Mouse (Mus musculus): Measurements from ENCODE around the gene Wdfy1. TPM values are rescaled to one million over a fixed set of nuclear protein-coding genes. Genes with fewer than 3 reads are reported as not detected.

Wdfy1 gene
- polyA plus RNA-seq (2015; fragmentation: Nextera tagmentation; extraction: Ambion mirVana), result 20.8 and 22.7 TPM in 2 replicates

DNA sequence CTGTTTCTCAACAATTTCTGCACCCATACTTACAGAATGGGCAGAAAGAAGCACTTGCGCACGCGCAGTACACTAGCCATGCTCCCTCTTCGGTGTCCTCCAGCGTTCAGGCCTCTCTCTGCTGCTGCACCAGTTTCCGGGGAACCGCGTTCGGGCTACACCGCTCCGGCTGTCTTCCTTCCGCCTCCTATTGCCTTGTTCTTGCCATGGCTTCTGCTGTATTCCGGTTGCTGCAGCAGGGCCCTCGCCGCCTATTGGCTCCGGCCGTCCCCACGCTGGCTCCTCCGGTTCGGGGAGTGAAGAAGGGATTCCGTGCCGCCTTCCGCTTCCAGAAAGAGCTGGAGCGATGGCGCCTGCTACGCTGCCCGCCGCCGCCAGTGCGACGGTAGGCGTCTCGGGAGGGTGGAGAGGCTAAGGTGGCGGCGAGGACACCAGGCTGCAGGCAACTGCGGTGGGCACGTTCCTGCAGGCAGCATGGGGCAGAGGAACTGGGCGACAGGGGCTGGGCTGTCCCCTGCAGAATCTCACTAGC, at the start of gene Wdfy1, which contains the start of gene Mrpl44:
Gene Wdfy1, minus strand, starts transcription at position 217 of the 532 bp plus-strand sequence.
Gene Mrpl44, plus strand, starts transcription at position 92 of the 532 bp plus-strand sequence.

DNA sequence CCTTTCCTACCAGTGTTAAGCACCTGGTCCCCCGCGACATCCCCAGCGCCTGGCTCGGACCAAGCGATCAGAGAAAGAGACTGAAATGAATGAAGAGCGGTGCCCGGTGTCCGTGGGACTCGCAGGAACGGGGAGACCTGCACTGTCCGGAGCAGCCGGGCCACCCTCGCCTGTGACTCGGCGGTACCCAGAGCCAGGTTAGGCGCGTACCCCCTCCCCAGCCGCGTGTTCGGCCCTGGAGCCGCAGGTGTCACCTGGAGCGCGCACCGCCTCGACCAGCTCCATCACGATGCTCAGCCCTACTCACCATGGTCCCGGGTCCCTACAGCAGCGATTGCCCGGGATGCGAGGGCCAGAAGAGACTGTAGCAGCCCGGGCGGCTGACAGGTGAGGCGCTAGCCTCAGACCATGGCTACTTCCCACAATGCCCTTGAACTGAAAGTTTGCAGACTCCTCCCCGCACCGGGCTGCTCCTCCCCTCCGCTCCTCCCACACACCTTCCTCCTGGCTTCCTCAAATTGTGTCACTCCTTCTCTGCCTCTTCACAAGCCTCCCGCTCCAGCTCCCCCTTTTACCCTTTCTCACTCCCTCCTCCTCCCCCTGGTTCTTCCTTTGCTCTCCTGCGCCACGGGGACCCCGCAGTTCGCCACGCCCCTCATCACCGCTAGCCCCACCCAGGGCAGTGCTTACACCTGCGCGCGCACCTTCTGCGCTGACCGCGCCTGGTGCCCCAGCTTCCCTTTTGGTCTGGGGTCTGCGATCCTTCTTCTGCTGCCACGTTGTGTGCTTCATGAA, 104.2 kb downstream of the Wdfy1 start, which contains the start of gene Ap1s3:
Gene Ap1s3, minus strand, starts transcription at position 430 of the 795 bp plus-strand sequence.

Other genes starting within 250 kb of the Wdfy1 start
- 0.41 and 0.58 TPM in 2 replicates for gene Ap1s3, start 104.2 kb downstream of the Wdfy1 start, polyA plus RNA-seq (2015; fragmentation: Nextera tagmentation; extraction: Ambion mirVana)
- 27.6 and 33.8 TPM in 2 replicates for gene Mrpl44, start 125 bp downstream of the Wdfy1 start, polyA plus RNA-seq (2015; fragmentation: Nextera tagmentation; extraction: Ambion mirVana)
- 21.4 and 30.5 TPM in 2 replicates for gene Serpine2, start 85.0 kb upstream of the Wdfy1 start, polyA plus RNA-seq (2015; fragmentation: Nextera tagmentation; extraction: Ambion mirVana)

Data from spleen, postnatal 0 days (tissue).